Mouse (Mus musculus) ES-Bruce4 (cell line): ENCODE results near the gene Noct. TPM values are rescaled to one million over a fixed set of nuclear protein-coding genes. Genes with fewer than 3 reads are reported as not detected.
A peak's percentile ranks its signal among the peaks of the same experiment; 100 is the strongest.

ENCODE experiments used
- H3K27ac ChIP-seq: 2 replicates; pipeline ENCODE4 v1.5.1; 2012; ENCODE audit warnings: low read length, inconsistent platforms; ENCODE audit not compliant: insufficient read depth
- H3K27me3 ChIP-seq: 2 replicates; pipeline ENCODE4 v1.6.1; 2012; ENCODE audit warnings: mild to moderate bottlenecking, low read length, inconsistent platforms; ENCODE audit not compliant: control insufficient read depth, poor library complexity, insufficient read depth, severe bottlenecking
- H3K36me3 ChIP-seq: 2 replicates; pipeline ENCODE4 v1.6.1; 2012; ENCODE audit warnings: inconsistent platforms, mild to moderate bottlenecking, low read length, moderate library complexity; ENCODE audit not compliant: control insufficient read depth, poor library complexity, insufficient read depth, severe bottlenecking
- H3K4me1 ChIP-seq: one replicate; pipeline ENCODE4 v1.8.1; 2011; ENCODE audit warnings: low read length; ENCODE audit not compliant: control insufficient read depth, insufficient read depth
- H3K4me3 ChIP-seq: 2 replicates; pipeline ENCODE4 v1.5.1; 2011; ENCODE audit warnings: low read depth, mild to moderate bottlenecking, low read length
- H3K9ac ChIP-seq: 2 replicates; pipeline ENCODE4 v1.6.1; 2012; ENCODE audit warnings: low read depth, mild to moderate bottlenecking, inconsistent platforms; ENCODE audit not compliant: poor library complexity, severe bottlenecking
- H3K9me3 ChIP-seq: replicated peaks from 2 replicates; pipeline ENCODE4 v1.6.1; 2012; ENCODE audit warnings: mild to moderate bottlenecking, low read length, inconsistent platforms; ENCODE audit not compliant: control insufficient read depth, poor library complexity, insufficient read depth, severe bottlenecking
- CTCF ChIP-seq: IDR thresholded peaks from one replicate; pipeline ENCODE4 v1.8.1; 2011; ENCODE audit warnings: low read depth, low read length
- EP300 ChIP-seq: IDR thresholded peaks from 2 replicates; pipeline ENCODE4 v1.6.1; 2011; ENCODE audit warnings: low read depth, low read length; ENCODE audit not compliant: insufficient read depth
- POLR2A ChIP-seq: IDR thresholded peaks from one replicate; pipeline ENCODE4 v1.8.1; 2011; ENCODE audit warnings: low read length; ENCODE audit not compliant: insufficient read depth
- polyA plus RNA-seq: library from polyadenylated mRNA; stranded (reverse); fragments of >200 nt; gene quantifications from 2 replicates; pipeline ENCODE4 v1.2.4, GENCODE M21; 2011; ENCODE audit warnings: low read depth; ENCODE audit not compliant: missing spikeins, insufficient read depth, insufficient read length

Gene Noct
- polyA plus RNA-seq, 1 experiment, result 33.7 TPM

GRCm38 (mm10) chr3:51202491-51202987 lies 21.7 kb upstream of the Noct start:
- Histone ChIP-seq H3K9ac (no peak overlapping the region), H3K27me3 (no peaks in the 10 kb centered on the region), H3K36me3 (no peaks in the 10 kb centered on the region), H3K9me3 (no peaks in the 10 kb centered on the region), H3K27ac (no peak overlapping the region), H3K4me3 (no peak overlapping the region), H3K4me1 (peaks cover 2% of the 10 kb centered on the region)
- TF ChIP-seq CTCF (no peak), POLR2A (no peak), EP300 (no peak)

GRCm38 (mm10) chr3:51203906-51204305 lies 20.3 kb upstream of the Noct start:
- no peak overlapping the region for H3K4me3 ChIP-seq
- H3K9me3 ChIP-seq, result no peaks in the 10 kb centered on the region
- H3K27ac ChIP-seq, result no peak overlapping the region
- H3K9ac ChIP-seq, result no peak overlapping the region
- H3K4me1 ChIP-seq, result peaks cover 4% of the 10 kb centered on the region
- no peaks in the 10 kb centered on the region for H3K36me3 ChIP-seq
- no peaks in the 10 kb centered on the region for H3K27me3 ChIP-seq
- TF ChIP-seq POLR2A (no peak), CTCF (no peak), EP300 (no peak)

- Histone ChIP-seq H3K4me1 (peaks cover 5% of the 10 kb centered on the region), H3K4me3 (no peak overlapping the region), H3K36me3 (no peaks in the 10 kb centered on the region), H3K9me3 (no peaks in the 10 kb centered on the region), H3K9ac (no peak overlapping the region), H3K27ac (no peak overlapping the region), H3K27me3 (no peaks in the 10 kb centered on the region)
- TF ChIP-seq EP300 (no peak), CTCF (peak; percentile 32), POLR2A (no peak)
These were observed 19.8 kb upstream of the Noct start for GRCm38 (mm10) chr3:51204441-51204840.

GRCm38 (mm10) chr3:51204897-51205296 lies 19.4 kb upstream of the Noct start:
- Histone ChIP-seq H3K9me3 (no peaks in the 10 kb centered on the region), H3K36me3 (no peaks in the 10 kb centered on the region), H3K4me1 (peaks cover 6% of the 10 kb centered on the region), H3K9ac (no peak overlapping the region), H3K27ac (no peak overlapping the region), H3K4me3 (no peak overlapping the region), H3K27me3 (no peaks in the 10 kb centered on the region)
- TF ChIP-seq EP300 (no peak), CTCF (no peak), POLR2A (no peak)

GRCm38 (mm10) chr3:51206521-51206920 lies 17.7 kb upstream of the Noct start:
- Histone ChIP-seq H3K36me3 (no peaks in the 10 kb centered on the region), H3K27ac (no peak overlapping the region), H3K4me3 (no peak overlapping the region), H3K9me3 (no peaks in the 10 kb centered on the region), H3K9ac (no peak overlapping the region), H3K4me1 (peaks cover 6% of the 10 kb centered on the region), H3K27me3 (no peaks in the 10 kb centered on the region)
- TF ChIP-seq EP300 (no peak), CTCF (no peak), POLR2A (no peak)

GRCm38 (mm10) chr3:51208633-51209032 lies 15.6 kb upstream of the Noct start:
- Histone ChIP-seq H3K4me1 (peaks cover 6% of the 10 kb centered on the region), H3K27me3 (no peaks in the 10 kb centered on the region), H3K4me3 (no peak overlapping the region), H3K36me3 (no peaks in the 10 kb centered on the region), H3K27ac (peak overlapping the region; percentile 84), H3K9me3 (no peaks in the 10 kb centered on the region), H3K9ac (no peak overlapping the region)
- TF ChIP-seq CTCF, result no peak
- 0 out of 2 replicates have a peak, but pooled peaks have one; percentile 48 for TF ChIP-seq EP300
